Mouse (Mus musculus) liver, embryonic 11.5 days (tissue): Measurements from ENCODE around the gene Add1. TPM values are rescaled to one million over a fixed set of nuclear protein-coding genes. Genes with fewer than 3 reads are reported as not detected.

Source experiments
- ATAC-seq: fragments of 200-750 bp; cut with Nextera tagmentation; replicated peaks from 2 replicates; pipeline ENCODE4 v1.8.0; 2017; ENCODE audit warnings: moderate number of reproducible peaks, mild to moderate bottlenecking, moderate TSS enrichment, moderate library complexity; ENCODE audit not compliant: low FRiP score
- DNase-seq: peaks from one replicate; pipeline ENCODE4 v3.0.0-alpha.2; 2017; ENCODE audit warnings: low spot score
- H3K27ac ChIP-seq: fragments of 300-500 bp; sonication (generic); 2 replicates; pipeline ENCODE4 v1.5.1; 2014; ENCODE audit warnings: mild to moderate bottlenecking, low read depth, low read length, control low read depth
- H3K27me3 ChIP-seq: fragments of 300-500 bp; sonication (generic); replicated peaks from 2 replicates; pipeline ENCODE4 v1.6.1; 2014; ENCODE audit warnings: low read length, mixed read lengths; ENCODE audit not compliant: control insufficient read depth, insufficient read depth
- H3K36me3 ChIP-seq: fragments of 300-500 bp; sonication (generic); 2 replicates; pipeline ENCODE4 v1.6.1; 2014; ENCODE audit warnings: mild to moderate bottlenecking, low read length, moderate library complexity, mixed read lengths; ENCODE audit not compliant: control insufficient read depth, insufficient read depth
- H3K4me1 ChIP-seq: fragments of 300-500 bp; sonication (generic); replicated peaks from 2 replicates; pipeline ENCODE4 v1.6.1; 2014; ENCODE audit warnings: low read length, mixed read lengths; ENCODE audit not compliant: control insufficient read depth, insufficient read depth
- H3K4me2 ChIP-seq: fragments of 300-500 bp; sonication (generic); 2 replicates; pipeline ENCODE4 v1.6.1; 2014; ENCODE audit warnings: mild to moderate bottlenecking, control low read depth, moderate library complexity
- H3K4me3 ChIP-seq: fragments of 300-500 bp; sonication (generic); 2 replicates; pipeline ENCODE4 v1.5.1; 2014; ENCODE audit warnings: low read depth, low read length, control low read depth
- H3K9ac ChIP-seq: fragments of 300-500 bp; sonication (generic); 2 replicates; pipeline ENCODE4 v1.6.1; 2014; ENCODE audit warnings: low read depth, low read length, control low read depth
- H3K9me3 ChIP-seq: fragments of 300-500 bp; sonication (generic); 2 replicates; pipeline ENCODE4 v1.6.1; 2016; ENCODE audit warnings: low read length, inconsistent platforms, mixed read lengths; ENCODE audit not compliant: control insufficient read depth
- WGBS: fragments of 180-500 bp; shearing (Covaris S2); extraction: QIAGEN DNeasy Blood & Tissue Kit; methylation state at CpG from one replicate; pipeline ENCODE4 v1.1.7; 2014; 5-methylcytosine and 5-hydroxymethylcytosine counted together
- polyA plus RNA-seq: library from polyadenylated mRNA; unstranded; fragments of >200 nt; fragmentation: Nextera tagmentation; extraction: Ambion mirVana; gene quantifications from 2 replicates; pipeline ENCODE4 v1.2.1, GENCODE M21; 2014

Gene Add1
- polyA plus RNA-seq, 1 experiment from 2014 or later: 170 TPM

DNA sequence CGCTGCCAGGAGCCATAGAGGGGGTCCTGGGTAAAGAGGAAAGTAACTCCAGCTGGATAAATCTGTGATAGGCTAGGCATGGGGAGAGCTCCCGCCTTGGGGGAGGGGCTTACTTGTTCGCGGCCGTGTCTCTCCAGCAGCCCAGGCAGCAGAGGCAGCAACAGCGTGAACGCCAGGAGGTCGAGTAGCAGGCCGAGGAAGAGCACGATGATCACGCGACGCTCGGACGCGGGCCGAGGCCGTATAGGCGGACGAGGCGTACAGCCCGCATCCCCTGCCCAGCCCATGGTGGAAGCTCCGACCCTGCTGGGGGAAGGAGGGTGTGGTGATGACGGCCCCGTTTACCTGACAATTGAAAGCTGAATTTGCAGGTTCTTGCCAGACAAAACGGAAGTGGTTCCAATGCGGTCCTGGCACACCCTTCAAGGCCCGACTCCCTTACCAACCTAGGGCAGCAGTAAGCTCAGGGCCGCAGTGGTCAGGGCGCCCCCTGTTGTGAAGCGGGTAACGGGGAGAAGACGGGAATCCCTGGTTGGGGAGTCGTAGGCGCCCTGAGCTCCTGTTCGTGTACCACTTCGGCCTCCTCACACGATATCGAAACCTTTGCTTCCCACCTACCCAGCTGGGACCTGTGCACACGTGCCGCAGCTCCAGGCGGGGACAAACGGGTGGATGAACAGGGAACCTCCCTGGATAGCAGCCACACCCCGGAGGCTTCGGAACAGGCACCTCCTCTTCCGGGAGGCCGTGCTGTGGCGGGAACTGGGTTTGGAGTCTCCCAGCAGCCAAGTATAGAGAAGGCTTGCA is 63.2 kb downstream of the Add1 start, which contains the start of gene Mfsd10:
Gene Mfsd10 (minus strand): TSS at position 732 of the 807 bp plus-strand sequence.
- Histone ChIP-seq H3K9me3 (no peaks in the 10 kb centered on the region), H3K9ac (peak within 1 kb of the TSS; percentile 88), H3K27me3 (no peaks in the 10 kb centered on the region), H3K27ac (peak within 1 kb of the TSS; percentile 85), H3K36me3 (peaks cover 51% of the 10 kb centered on the region), H3K4me3 (peak within 1 kb of the TSS; percentile 71), H3K4me2 (peak within 1 kb of the TSS; percentile 86), H3K4me1 (peaks cover 26% of the 10 kb centered on the region)
- DNase-seq (peak; percentile 81), ATAC-seq (peak; percentile 86)
- WGBS: under 1% methylated on average over 48 of the region's 48 CpGs

DNA sequence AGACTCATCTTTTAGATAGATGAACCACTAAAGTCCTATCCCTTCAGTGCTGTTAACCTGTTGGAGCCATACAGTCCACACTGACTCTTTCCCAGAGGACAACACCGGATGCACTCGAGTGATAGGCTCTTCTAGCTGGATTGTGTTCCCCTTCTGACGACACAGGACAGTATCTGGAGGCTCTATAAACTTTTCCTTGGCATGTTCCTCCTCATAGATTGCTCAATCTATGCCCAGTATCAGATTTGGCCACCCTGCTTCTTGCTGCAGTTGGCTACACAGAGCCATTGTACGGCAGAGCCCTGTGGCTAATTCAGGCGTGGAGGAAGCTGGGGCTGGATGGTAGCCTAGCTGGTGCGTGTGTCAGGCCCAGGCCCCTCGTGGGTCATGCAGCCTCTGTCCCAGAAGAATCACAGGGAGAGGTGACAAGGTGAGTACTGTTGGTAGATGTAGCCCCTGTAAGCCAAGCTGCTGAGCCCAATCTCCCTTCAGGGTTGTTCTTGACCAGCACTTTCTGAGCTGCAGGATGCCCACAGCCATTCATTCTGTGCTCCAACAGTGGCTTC is 64.2 kb downstream of the Add1 start:
- Histone ChIP-seq H3K9ac (peak overlapping the region; percentile 88; the same call in 1 of the 2 replicates), H3K4me3 (peak overlapping the region; percentile 71; the same call in 1 of the 2 replicates), H3K9me3 (no peaks in the 10 kb centered on the region), H3K4me1 (peaks cover 26% of the 10 kb centered on the region), H3K27ac (peak overlapping the region; percentile 85), H3K4me2 (peak overlapping the region; percentile 86), H3K27me3 (no peaks in the 10 kb centered on the region), H3K36me3 (peaks cover 53% of the 10 kb centered on the region)
- DNase-seq: no peak
- WGBS: 77% methylated on average over 7 of the region's 7 CpGs
- ATAC-seq: no peak

DNA sequence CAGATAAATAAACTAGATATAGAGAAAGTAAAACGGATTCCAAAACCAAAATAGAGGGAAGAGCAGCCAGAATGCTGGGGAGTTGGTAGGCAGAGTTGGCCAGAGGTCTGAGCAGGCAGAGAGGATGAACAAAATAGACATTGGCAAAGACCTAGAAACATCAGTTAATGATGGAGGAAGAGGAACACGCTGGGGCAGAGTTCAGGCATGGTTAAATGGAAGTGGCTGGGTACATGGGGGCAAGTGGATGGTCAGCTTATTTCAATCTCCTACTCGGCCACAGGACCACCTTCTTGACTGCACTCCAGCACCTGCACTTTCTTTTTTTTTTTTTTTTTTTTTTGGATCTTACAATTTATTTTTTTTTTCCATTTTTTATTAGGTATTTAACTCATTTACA is 68.5 kb downstream of the Add1 start:
- no peaks in the 10 kb centered on the region for H3K27me3 ChIP-seq
- H3K9me3 ChIP-seq: no peaks in the 10 kb centered on the region
- no peak overlapping the region for H3K9ac ChIP-seq
- H3K36me3 ChIP-seq: peaks cover 68% of the 10 kb centered on the region
- no peak overlapping the region for H3K4me3 ChIP-seq
- DNase-seq (no peak), ATAC-seq (no peak)
- WGBS: 86% methylated on average over 3 of the region's 3 CpGs
- H3K27ac ChIP-seq: no peak overlapping the region
- no peaks in the 10 kb centered on the region; the same call in 1 of the 2 replicates for H3K4me1 ChIP-seq
- no peak overlapping the region for H3K4me2 ChIP-seq

DNA sequence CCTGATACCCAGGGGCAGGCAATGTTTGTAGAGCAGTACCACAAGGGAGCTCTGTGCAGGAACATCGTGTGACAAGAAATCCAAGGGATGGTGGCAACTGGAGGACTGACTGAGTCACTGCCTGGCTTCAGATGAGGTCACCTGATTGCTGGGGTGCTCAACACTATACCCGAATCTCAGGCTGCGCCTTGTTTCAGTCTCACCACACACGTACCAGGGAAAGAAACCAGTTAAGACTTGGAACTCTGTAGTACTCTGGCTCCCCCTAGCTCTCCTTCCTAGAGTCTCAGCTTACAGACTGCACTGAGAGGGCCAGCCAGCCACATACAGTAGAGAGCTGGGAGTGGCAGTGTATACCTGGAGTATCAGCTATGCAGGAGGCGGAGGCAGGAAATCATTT is 69.5 kb downstream of the Add1 start:
- no peaks in the 10 kb centered on the region; the same call in 1 of the 2 replicates for H3K4me1 ChIP-seq
- no peak overlapping the region for H3K27ac ChIP-seq
- H3K9ac ChIP-seq: no peak overlapping the region
- peaks cover 74% of the 10 kb centered on the region for H3K36me3 ChIP-seq
- H3K27me3 ChIP-seq: no peaks in the 10 kb centered on the region
- DNase-seq (no peak), ATAC-seq (peak; percentile 74)
- WGBS: 91% methylated on average over 5 of the region's 5 CpGs
- H3K9me3 ChIP-seq: no peaks in the 10 kb centered on the region
- H3K4me3 ChIP-seq: no peak overlapping the region
- no peak overlapping the region for H3K4me2 ChIP-seq

DNA sequence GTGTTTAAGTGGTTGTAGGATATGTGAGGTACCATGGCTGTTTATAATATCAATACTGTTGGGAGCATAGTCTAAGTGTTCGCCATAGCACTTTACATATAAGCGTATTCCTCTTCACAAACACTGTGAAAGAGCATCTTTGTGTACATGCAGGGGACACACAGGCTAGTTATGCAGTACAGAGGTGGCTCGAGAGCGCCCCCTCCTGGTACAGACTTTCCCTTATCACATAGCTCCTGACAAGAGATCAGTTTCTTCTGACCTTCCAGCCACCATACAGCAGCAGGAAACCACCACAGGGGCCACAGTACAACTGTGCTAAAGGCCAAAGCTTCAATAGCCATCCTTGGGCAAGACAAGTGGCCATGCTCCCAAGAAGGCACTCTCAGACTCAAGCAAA is 74.1 kb downstream of the Add1 start:
- peak; percentile 39; the same call in 1 of the 2 replicates for ATAC-seq
- Histone ChIP-seq H3K27ac (no peak overlapping the region), H3K4me3 (no peak overlapping the region), H3K9me3 (no peaks in the 10 kb centered on the region), H3K4me1 (no peaks in the 10 kb centered on the region), H3K36me3 (peaks cover 67% of the 10 kb centered on the region), H3K27me3 (no peaks in the 10 kb centered on the region), H3K9ac (no peak overlapping the region), H3K4me2 (no peak overlapping the region)
- DNase-seq: no peak
- WGBS: 46% methylated on average over 4 of the region's 4 CpGs

DNA sequence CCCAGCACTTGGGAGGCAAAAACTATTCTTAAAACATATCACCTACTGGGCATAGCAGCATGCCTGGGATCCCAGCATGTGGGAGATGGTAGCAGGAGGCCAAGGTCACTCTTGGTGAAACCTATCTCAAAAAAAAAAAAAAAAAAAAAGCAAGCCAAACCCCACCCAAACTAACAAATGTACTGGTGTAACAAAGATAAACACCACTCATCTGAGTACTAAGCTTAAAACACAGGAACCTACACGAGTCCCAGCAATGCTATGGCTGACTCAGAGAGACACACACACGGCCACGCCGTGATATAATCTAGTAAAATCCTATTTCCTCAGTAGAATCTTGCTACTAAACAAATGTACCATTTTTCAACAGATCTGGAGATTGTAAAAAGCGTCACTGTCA is 79.5 kb downstream of the Add1 start:
- no peaks in the 10 kb centered on the region for H3K4me1 ChIP-seq
- no peak overlapping the region for H3K9ac ChIP-seq
- no peaks in the 10 kb centered on the region for H3K27me3 ChIP-seq
- H3K36me3 ChIP-seq: peaks cover 48% of the 10 kb centered on the region
- H3K4me2 ChIP-seq: no peak overlapping the region
- no peak overlapping the region for H3K4me3 ChIP-seq
- H3K27ac ChIP-seq: no peak overlapping the region
- DNase-seq (peak; percentile 19), ATAC-seq (no peak)
- no peaks in the 10 kb centered on the region for H3K9me3 ChIP-seq
- WGBS: 72% methylated on average over 5 of the region's 5 CpGs

DNA sequence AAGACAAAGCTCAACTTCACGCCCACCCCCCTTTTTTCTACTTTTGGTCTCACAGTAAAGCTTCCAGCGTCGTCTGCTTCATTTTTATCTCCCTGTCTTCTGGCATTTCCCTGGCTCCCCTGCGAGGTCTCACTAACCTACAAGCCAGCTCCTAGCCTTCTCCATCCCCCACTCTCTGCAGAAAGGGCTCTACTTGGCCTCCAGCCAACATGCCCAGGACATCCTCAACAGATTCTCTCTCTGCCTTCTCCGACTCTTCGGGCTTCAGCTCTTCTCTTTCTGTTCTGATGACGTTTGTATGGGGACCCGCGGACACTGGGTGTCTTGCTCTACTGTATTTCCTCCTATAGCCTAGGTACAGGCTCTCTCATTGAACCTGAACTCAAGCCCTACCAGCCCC is 81.4 kb downstream of the Add1 start:
- ATAC-seq (no peak), DNase-seq (peak; percentile 29)
- Histone ChIP-seq H3K4me1 (0 out of 2 replicates have a peak, but pooled peaks cover 3% of the 10 kb centered on the region), H3K36me3 (peaks cover 42% of the 10 kb centered on the region), H3K9ac (no peak overlapping the region), H3K4me3 (no peak overlapping the region), H3K27me3 (no peaks in the 10 kb centered on the region), H3K4me2 (no peak overlapping the region), H3K9me3 (no peaks in the 10 kb centered on the region), H3K27ac (no peak overlapping the region)
- WGBS: 85% methylated on average over 9 of the region's 9 CpGs

DNA sequence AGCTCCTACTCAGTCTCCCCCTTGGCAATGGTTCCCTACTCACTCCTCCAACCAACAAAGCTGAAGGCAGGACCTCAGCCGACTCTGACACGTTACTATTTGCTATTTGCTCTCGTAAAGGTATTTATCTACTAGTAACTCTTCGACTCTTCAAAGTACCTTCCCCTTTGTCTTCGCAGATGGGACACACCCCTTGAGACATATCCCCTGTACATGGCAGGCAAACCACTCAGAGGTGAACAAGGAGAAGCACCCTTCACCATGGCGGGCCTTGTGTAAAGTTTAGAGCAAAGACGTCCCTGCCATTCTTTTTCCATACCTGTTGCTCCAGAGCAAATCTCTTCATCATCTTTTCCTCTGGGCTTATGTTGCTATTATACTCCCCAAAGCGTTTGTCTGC is 84.1 kb downstream of the Add1 start:
- Histone ChIP-seq H3K4me2 (no peak overlapping the region), H3K27ac (no peak overlapping the region), H3K9ac (no peak overlapping the region), H3K4me3 (no peak overlapping the region), H3K9me3 (no peaks in the 10 kb centered on the region), H3K36me3 (peaks cover 22% of the 10 kb centered on the region), H3K4me1 (0 out of 2 replicates have a peak, but pooled peaks cover 3% of the 10 kb centered on the region), H3K27me3 (no peaks in the 10 kb centered on the region)
- 87% methylated on average over 8 of the region's 8 CpGs for WGBS
- DNase-seq (peak; percentile 18), ATAC-seq (no peak)
